Mouse (Mus musculus): ENCODE results near the gene Pigg.
"Not testable (repeated sequence)": the region's sequence is repeated elsewhere in the genome, so short reads cannot be mapped to it uniquely, and the experiment has no call there.

The Pigg gene

GRCm38 (mm10) chr5:108312224-108313064 lies at the start of gene Pigg:
Gene Pigg (plus strand): TSS chr5:108312609.
- DNase-seq (ENCODE audit: low read depth, low spot score) = peak; percentile 79

DNA sequence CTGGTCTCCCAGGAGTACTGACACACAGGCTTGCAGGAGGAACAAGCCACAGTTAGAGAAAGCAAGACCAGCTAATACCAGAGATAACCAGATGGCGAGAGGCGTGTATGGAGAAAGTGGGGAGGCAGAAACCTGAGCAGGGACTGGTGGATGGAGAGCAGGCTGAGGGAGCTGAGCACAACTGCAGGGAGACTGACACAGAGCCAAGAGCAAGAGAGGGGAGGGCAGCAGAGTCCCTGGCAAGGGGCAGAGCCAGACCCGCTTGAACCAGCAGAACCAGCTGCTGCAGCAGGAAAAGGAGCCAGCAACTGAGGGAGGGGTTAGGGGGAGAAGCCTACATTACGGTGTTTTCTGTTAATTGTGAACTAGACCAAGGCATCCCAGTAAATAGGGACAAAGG lies 49.7 kb upstream of the Pigg start:
- DNase-seq (ENCODE audit: low read depth, low spot score) = no peak

- DNase-seq (ENCODE audit: low read depth, low spot score) = not testable (repeated sequence)
Observed at GRCm38 (mm10) chr5:108263785-108264184, 48.6 kb upstream of the Pigg start.

- no peak for DNase-seq (ENCODE audit: low read depth, low spot score)
Observed at GRCm38 (mm10) chr5:108266990-108267389, 45.4 kb upstream of the Pigg start.

DNA sequence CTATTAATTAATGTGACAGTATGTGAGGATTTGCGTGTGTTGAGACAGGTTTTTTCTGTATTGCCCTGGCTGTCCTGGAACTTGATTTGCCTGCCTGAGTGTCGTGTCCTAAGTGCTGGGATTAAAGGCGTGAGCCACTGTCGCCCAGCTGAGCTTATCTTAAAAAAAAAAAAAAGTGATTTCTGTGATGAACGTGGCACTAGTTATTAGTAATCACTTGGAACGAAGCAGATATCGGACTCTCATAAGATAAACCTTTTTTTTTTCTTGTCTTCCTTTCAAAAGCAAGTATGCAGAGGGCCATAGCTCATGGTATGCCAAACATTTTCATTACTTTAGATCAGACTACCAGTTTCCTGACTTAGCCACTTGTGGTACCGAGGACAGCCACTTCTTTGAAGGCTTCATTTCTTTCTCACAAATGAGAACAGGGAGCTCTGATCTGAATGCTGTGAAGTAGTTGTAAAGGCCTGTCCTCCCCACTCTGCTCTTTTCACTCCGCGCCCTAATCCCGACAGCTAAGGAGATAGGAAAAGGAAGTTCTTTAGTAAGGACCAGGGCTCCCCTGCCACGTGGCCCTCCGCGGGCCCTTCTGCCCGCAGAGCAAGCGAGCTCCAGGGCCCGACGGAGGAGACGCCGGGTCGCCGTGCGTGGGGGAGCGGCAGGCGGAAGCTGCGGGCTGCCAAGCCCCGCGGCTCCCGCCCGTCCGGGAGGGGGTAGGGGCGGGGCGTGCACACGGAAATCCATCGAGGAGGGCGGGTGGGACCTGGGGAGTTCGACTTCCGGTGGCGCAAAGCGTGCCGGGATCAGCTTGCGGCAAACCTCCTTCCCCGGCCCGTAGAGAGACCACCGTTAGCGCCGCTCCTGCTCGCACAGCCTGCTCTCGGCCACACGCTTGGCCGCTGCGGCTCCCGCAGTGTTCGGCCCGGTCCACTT lies 44.0 kb upstream of the Pigg start, which contains the start of gene Dr1:
TSS of gene Dr1 (plus strand) at position 771 of the 936 bp plus-strand sequence.
- DNase-seq (ENCODE audit: low read depth, low spot score) = peak; percentile 87

GRCm38 (mm10) chr5:108269063-108269810 lies 43.2 kb upstream of the Pigg start:
- no peak for DNase-seq (ENCODE audit: low read depth, low spot score)

DNA sequence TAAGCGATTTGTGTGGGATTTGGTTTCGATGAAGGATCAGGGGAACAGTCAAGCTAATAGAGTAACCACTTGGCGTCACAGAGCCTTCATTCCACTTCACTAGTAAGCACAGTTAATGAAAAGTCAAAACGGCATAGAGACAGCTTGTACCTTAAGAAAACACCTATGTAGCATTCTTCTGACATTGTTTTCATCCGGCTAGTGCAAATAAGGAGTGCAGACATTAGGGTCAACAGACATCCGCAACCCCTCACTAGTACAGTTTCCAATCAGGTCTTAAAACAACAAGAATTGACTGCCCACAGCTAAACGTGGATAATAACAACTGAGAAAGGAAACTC lies 42.6 kb upstream of the Pigg start:
- DNase-seq (ENCODE audit: low read depth, low spot score) = no peak

DNA sequence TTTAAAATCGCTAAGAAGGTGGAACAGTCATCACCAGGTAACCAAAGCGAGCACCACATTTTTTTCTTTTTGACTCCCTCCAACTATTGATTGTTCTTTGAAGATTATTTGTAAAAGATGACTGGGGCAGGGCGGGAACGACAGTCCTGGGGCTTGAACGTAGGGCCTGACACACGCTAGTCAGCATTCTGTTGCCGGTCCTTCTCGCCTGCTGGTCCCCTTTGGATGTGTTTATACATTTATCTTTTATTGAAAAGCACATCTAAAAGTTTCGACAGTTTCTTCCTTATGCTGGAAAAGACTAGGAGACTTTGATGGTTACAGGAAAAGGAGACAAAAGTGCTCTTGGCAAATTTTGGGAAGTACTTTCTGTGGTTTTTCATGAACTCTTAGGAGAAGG lies 42.0 kb upstream of the Pigg start:
- no peak for DNase-seq (ENCODE audit: low read depth, low spot score)

- not testable (repeated sequence) for DNase-seq (ENCODE audit: low read depth, low spot score)
Observed at GRCm38 (mm10) chr5:108271345-108271744, 41.1 kb upstream of the Pigg start.

DNA sequence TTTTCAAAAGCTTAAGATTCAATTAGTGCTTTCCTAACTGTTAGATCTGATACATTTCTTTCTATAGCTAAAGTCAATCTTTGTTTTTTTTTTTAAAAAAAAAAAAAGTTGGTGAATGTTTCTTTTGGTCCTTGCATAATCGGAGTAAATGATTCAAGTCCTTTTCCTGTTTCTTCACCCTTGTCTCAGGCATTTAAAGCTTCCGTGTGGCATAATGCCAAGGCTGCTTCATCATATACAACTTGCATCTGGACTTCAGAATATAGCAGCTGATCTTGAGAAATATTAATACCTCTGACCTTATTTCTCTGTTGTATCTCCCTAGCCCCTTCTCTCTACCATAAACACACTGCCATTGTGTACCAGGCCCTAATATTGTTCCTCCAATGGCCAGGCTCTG lies 25.5 kb upstream of the Pigg start:
- no peak for DNase-seq (ENCODE audit: low read depth, low spot score)

- no peak for DNase-seq (ENCODE audit: low read depth, low spot score)
Observed at GRCm38 (mm10) chr5:108301567-108301966, 10.8 kb upstream of the Pigg start.

GRCm38 (mm10) chr5:108313065-108313860 lies 854 bp downstream of the Pigg start:
- DNase-seq (ENCODE audit: low read depth, low spot score) = peak; percentile 1

DNA sequence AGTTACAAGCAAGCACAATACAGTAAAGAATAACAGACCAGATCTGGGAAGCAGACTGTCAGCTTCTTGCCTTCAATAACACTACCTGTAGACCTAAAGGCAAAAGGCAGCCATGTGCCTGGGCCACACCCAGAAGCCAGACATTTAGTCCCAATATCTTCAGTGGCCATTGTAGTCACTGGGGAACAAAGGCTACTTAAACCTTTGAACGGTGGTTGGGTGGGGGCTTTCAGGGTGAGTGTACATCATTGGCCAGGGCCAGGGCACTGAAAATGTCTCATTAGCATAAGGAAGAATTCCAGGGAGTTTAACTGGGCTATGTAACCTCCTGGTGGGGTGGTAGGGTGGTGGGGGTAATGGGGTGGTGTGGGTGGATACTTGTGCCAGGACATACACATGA lies 18.6 kb downstream of the Pigg start:
- no peak for DNase-seq (ENCODE audit: low read depth, low spot score)

- DNase-seq (ENCODE audit: low read depth, low spot score) = no peak
Observed at GRCm38 (mm10) chr5:108337385-108337784, 25.0 kb downstream of the Pigg start.

GRCm38 (mm10) chr5:108338049-108338448 lies 25.6 kb downstream of the Pigg start:
- no peak for DNase-seq (ENCODE audit: low read depth, low spot score)

DNA sequence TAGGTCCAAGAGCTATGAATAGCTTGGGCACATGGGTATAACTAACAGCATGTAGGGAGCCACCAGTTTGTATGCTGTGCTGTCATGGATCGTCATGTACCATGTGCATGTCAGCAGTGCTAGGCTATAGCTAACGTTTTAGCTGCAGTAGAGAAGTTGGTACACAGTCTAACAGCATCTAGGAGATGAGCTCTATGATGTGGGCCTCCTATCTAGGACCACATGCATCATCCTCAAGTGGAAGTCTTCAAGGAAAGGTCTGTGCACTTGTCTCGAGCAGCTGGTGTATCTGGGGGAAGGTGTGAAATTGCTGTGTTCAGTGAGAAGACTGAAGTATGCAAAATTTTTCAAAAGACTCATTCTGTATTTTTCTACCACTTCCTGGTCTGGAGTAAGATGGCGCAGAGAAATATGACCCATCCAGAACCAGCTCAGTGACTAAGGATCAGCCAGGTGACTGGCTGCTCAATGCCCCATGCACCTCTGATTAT lies 31.3 kb downstream of the Pigg start:
- DNase-seq (ENCODE audit: low read depth, low spot score) = no peak

GRCm38 (mm10) chr5:108345313-108346071 lies 33.1 kb downstream of the Pigg start:
- DNase-seq (ENCODE audit: low read depth, low spot score) = no peak

- DNase-seq (ENCODE audit: low read depth, low spot score) = no peak
Observed at GRCm38 (mm10) chr5:108347843-108348242, 35.4 kb downstream of the Pigg start.

- DNase-seq (ENCODE audit: low read depth, low spot score) = no peak
Observed at GRCm38 (mm10) chr5:108349511-108350148, 37.2 kb downstream of the Pigg start.

- no peak for DNase-seq (ENCODE audit: low read depth, low spot score)
Observed at GRCm38 (mm10) chr5:108354056-108354455, 41.6 kb downstream of the Pigg start.
